Mouse (Mus musculus) cerebellum, adult 2 months (tissue): ENCODE data around the gene Ppp1r1c.

ENCODE experiments used
- CTCF ChIP-seq: fragments of 200-500 bp; IDR thresholded peaks from 2 replicates; pipeline ENCODE4 v1.5.1; 2011; ENCODE audit warnings: low read depth, mild to moderate bottlenecking, control low read depth, low read length, moderate library complexity, borderline replicate concordance; ENCODE audit not compliant: insufficient read depth
- POLR2A ChIP-seq: fragments of 200-500 bp; IDR thresholded peaks from 2 replicates; pipeline ENCODE4 v1.6.1; 2011; ENCODE audit warnings: low read length, control low read depth, borderline replicate concordance; ENCODE audit not compliant: insufficient read depth

- TF ChIP-seq CTCF (no peak), POLR2A (no peak)
These were observed 14.8 kb downstream of the Ppp1r1c start for GRCm38 (mm10) chr2:79722415-79722814.
